Mouse (Mus musculus) lung, adult 2 months (tissue): ENCODE data around the gene Rdh19.

Experiments used
- CTCF ChIP-seq: fragments of 200-500 bp; IDR thresholded peaks from 2 replicates; pipeline ENCODE4 v1.5.1; 2011; ENCODE audit warnings: mild to moderate bottlenecking, low read length, control low read depth; ENCODE audit not compliant: insufficient read depth
- POLR2A ChIP-seq: fragments of 200-500 bp; IDR thresholded peaks from 2 replicates; pipeline ENCODE4 v1.6.1; 2011; ENCODE audit warnings: low read depth, mild to moderate bottlenecking, control low read depth, low read length, borderline replicate concordance; ENCODE audit errors: extremely low read depth

DNA sequence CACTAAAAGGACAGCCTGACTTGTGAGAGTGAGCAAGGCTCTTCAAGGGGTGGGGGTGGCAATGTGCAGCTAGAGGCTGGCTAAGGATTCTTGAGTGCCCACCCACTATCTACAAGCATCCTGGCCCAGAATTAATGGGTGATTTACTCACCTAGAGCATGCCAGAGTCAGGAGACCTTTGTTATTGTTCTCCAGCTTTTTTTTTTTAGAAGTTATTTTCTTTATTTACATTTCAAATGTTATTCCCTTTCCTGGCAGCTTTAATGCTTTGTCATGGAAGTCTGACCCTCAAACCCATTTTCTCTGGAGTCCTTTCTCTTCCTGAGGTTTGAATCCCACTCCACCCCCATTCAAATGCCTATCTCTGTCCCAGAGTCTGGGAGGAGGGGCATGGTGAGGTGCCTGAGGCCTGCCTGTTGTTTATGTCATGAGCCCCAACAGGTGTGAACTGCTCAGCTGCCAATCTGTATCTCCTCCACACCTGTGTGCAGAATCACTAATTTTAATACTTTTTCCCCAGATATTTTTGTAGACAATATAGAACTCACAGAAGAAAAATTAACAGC is 57.7 kb downstream of the Rdh19 start:
- TF ChIP-seq CTCF: no peak
- no peak for TF ChIP-seq POLR2A
